Mouse (Mus musculus): Measurements from ENCODE around the gene Dpp9. TPM values are rescaled to one million over a fixed set of nuclear protein-coding genes. Genes with fewer than 3 reads are reported as not detected.
"Not testable (repeated sequence)": the region's sequence is repeated elsewhere in the genome, so short reads cannot be mapped to it uniquely, and the experiment has no call there.

The Dpp9 gene
- 10 to 100 TPM; 68.2 to 70.9 TPM for total RNA-seq (2021)

GRCm38 (mm10) chr17:56218377-56219191, at the start of gene Dpp9:
Dpp9 (minus strand) TSS chr17:56218905.
- DNase-seq, result peak; percentile 89

- peak in 1 of 2 experiments; percentile 48 for DNase-seq
These were observed 47.6 kb upstream of the Dpp9 start for GRCm38 (mm10) chr17:56266271-56266670.

GRCm38 (mm10) chr17:56265869-56266268, 47.2 kb upstream of the Dpp9 start:
- no peak for DNase-seq

GRCm38 (mm10) chr17:56265011-56265410, 46.3 kb upstream of the Dpp9 start:
- no peak for DNase-seq

GRCm38 (mm10) chr17:56264020-56264419, 45.3 kb upstream of the Dpp9 start:
- DNase-seq, result peak; percentile 68 to 75

- DNase-seq, result no peak
These were observed 44.0 kb upstream of the Dpp9 start for GRCm38 (mm10) chr17:56262645-56263094.

- no peak for DNase-seq
These were observed 42.5 kb upstream of the Dpp9 start for GRCm38 (mm10) chr17:56261166-56261565.

GRCm38 (mm10) chr17:56259301-56260037, 40.8 kb upstream of the Dpp9 start:
- DNase-seq, result no peak

GRCm38 (mm10) chr17:56258812-56259211, 40.1 kb upstream of the Dpp9 start:
- not testable (repeated sequence) for DNase-seq

GRCm38 (mm10) chr17:56258269-56258668, 39.6 kb upstream of the Dpp9 start:
- not testable (repeated sequence) for DNase-seq

GRCm38 (mm10) chr17:56257181-56257894, 38.6 kb upstream of the Dpp9 start:
- peak in 1 of 2 experiments; percentile 52 for DNase-seq

GRCm38 (mm10) chr17:56256239-56256881, 37.7 kb upstream of the Dpp9 start, which contains the start of gene Fem1a:
Fem1a (plus strand) TSS chr17:56256810.
- peak; percentile 94 for DNase-seq

GRCm38 (mm10) chr17:56255863-56256238, 37.1 kb upstream of the Dpp9 start:
- DNase-seq, result peak; percentile 97 to 98

- DNase-seq, result peak; percentile 47 to 66
These were observed 36.7 kb upstream of the Dpp9 start for GRCm38 (mm10) chr17:56255429-56255828.

GRCm38 (mm10) chr17:56254695-56255094, 36.0 kb upstream of the Dpp9 start:
- DNase-seq, result no peak

- peak in 1 of 2 experiments; percentile 60 for DNase-seq
These were observed 32.6 kb upstream of the Dpp9 start for GRCm38 (mm10) chr17:56251136-56251829.

- DNase-seq, result no peak
These were observed 26.9 kb upstream of the Dpp9 start for GRCm38 (mm10) chr17:56245608-56246007.

GRCm38 (mm10) chr17:56241541-56242401, 23.1 kb upstream of the Dpp9 start:
- DNase-seq, result peak; percentile 70 to 71

GRCm38 (mm10) chr17:56233818-56234469, 15.2 kb upstream of the Dpp9 start:
- peak; percentile 85 to 89 for DNase-seq

GRCm38 (mm10) chr17:56233389-56233788, 14.7 kb upstream of the Dpp9 start:
- DNase-seq, result no peak

Measured in layer of hippocampus, postnatal 36 days (tissue).